Mouse (Mus musculus) kidney, postnatal 0 days (tissue): ENCODE measurements at regions not wholly inside any gene's neighbourhood (a gene's known extent, or its start where the extent isn't known, plus 50 kb on each side); places are given as distances from the start of the nearest gene placed in this dataset.

Experiments
- ATAC-seq: fragments of 200-750 bp; cut with Nextera tagmentation; replicated peaks from 2 replicates; pipeline ENCODE4 v1.8.0; 2017; ENCODE audit warnings: low read depth, moderate number of reproducible peaks, moderate TSS enrichment, moderate library complexity; ENCODE audit not compliant: low FRiP score
- DNase-seq: peaks from one replicate; pipeline ENCODE4 v3.0.0-alpha.2; 2016; ENCODE audit warnings: low spot score
- H3K27ac ChIP-seq: fragments of 300-500 bp; sonication (generic); 2 replicates; pipeline ENCODE4 v1.5.1; 2014; ENCODE audit warnings: mild to moderate bottlenecking
- H3K27me3 ChIP-seq: fragments of 300-500 bp; sonication (generic); 2 replicates; pipeline ENCODE4 v1.6.1; 2014; ENCODE audit warnings: low read length, mixed read lengths; ENCODE audit not compliant: insufficient read depth
- H3K36me3 ChIP-seq: fragments of 300-500 bp; sonication (generic); 2 replicates; pipeline ENCODE4 v1.6.1; 2014; ENCODE audit warnings: low read length, mixed read lengths; ENCODE audit not compliant: insufficient read depth
- H3K4me1 ChIP-seq: fragments of 300-500 bp; sonication (generic); replicated peaks from 2 replicates; pipeline ENCODE4 v1.6.1; 2014; ENCODE audit warnings: antibody characterized with exemption, low read length, mixed read lengths; ENCODE audit not compliant: insufficient read depth
- H3K4me2 ChIP-seq: fragments of 300-500 bp; sonication (generic); 2 replicates; pipeline ENCODE4 v1.6.1; 2014; ENCODE audit warnings: mild to moderate bottlenecking, low read length, moderate library complexity, mixed read lengths
- H3K4me3 ChIP-seq: fragments of 300-500 bp; sonication (generic); replicated peaks from 2 replicates; pipeline ENCODE4 v1.5.1; 2014; ENCODE audit warnings: low read depth, low read length
- H3K9ac ChIP-seq: fragments of 300-500 bp; sonication (generic); 2 replicates; pipeline ENCODE4 v1.6.1; 2014; ENCODE audit warnings: low read depth, low read length
- H3K9me3 ChIP-seq: fragments of 300-500 bp; sonication (generic); replicated peaks from 2 replicates; pipeline ENCODE4 v1.6.1; 2016; ENCODE audit warnings: low read length, inconsistent platforms, mixed read lengths
- CTCF ChIP-seq: IDR thresholded peaks from 2 replicates; pipeline ENCODE4 v1.5.1; 2016; ENCODE audit warnings: antibody characterized with exemption, low read depth, mild to moderate bottlenecking, moderate library complexity
- WGBS: fragments of 180-500 bp; shearing (Covaris S2); extraction: QIAGEN DNeasy Blood & Tissue Kit; methylation state at CpG from one replicate; pipeline ENCODE4 v1.1.7; 2014; 5-methylcytosine and 5-hydroxymethylcytosine counted together

DNA sequence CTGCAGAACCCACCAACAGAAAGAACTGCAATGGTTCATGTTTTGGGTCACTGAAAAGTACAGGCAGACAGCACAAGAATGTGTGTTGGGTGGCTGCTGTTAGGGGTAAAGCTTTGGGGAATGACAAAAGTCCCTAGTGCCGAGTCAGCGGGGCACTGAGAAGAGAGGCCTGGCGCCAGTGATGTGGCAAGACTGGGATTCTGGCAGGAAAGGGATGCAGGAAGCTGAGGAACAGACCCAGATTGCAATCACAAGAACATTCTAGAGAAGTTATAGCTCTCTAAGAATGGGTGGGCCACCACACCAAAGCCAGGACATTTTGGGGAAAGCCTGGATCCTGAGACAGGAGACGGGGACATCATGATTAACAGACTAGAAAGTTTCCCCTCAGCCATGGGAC, 241.0 kb downstream of the Sipa1l2 start:
- no peak overlapping the region for H3K4me2 ChIP-seq
- no peak for TF ChIP-seq CTCF
- 78% methylated on average over 4 of the region's 4 CpGs for WGBS
- DNase-seq (no peak), ATAC-seq (no peak)
- no peaks in the 10 kb centered on the region for H3K27me3 ChIP-seq
- no peak overlapping the region for H3K4me3 ChIP-seq
- no peaks in the 10 kb centered on the region for H3K36me3 ChIP-seq
- H3K27ac ChIP-seq, result no peak overlapping the region
- no peaks in the 10 kb centered on the region for H3K9me3 ChIP-seq
- no peak overlapping the region for H3K9ac ChIP-seq
- H3K4me1 ChIP-seq, result no peaks in the 10 kb centered on the region; the same call in 1 of the 2 replicates

DNA sequence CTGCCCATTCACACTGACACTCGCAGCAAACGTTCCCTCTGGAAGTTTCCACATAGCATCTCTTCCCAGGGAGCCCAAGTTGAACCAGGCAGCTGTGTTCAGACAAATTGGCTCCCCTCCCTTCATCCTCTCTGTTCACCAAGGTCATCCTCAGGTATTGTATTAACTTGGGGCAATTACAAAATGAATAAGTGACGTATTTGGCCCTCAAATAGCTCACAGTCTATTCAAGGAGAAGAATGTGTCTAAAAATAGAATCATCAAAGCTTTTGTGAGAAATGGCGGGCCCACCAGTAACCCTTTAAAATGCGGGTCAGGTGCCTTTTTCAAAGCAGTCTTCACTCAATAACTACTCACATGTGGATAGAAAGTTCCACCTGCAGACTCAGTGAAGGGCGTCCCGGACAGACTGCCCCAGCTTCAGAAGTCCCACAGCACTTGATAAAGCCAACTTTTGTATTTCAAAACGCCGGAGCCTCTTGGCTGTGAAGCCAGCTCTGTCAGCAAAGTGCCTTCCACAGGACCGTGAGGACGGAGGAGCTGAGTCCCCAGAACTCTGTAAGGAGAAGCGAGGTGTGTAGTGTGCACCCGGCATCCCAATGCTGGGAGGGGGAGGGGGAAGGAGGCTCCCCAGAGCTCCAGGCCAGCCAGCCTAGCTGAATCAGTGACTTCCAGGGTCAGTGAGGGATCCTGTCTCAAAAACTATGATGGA, 241.9 kb downstream of the Sipa1l2 start:
- no peak for ATAC-seq
- no peaks in the 10 kb centered on the region for H3K27me3 ChIP-seq
- 59% methylated on average over 13 of the region's 13 CpGs for WGBS

DNA sequence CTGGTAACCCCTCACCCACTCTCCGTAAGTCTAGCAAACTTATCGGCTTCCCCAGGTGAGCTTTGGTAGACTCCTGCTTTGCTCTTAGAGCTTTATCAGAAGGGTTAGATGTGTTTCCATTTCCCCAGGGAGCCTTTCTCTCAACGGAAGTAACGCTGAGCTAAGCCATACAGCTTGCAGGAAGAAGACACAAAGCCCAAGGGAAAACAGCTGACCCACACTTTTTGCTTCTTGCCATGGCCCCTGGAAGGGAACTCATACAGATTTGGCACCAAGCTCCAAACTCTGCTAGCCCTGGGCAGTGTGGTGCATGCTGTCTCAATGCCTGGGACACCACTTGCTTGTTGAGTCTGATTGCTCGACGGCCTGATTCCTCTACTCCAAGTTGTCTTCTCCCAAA, 242.6 kb downstream of the Sipa1l2 start:
- H3K36me3 ChIP-seq, result no peaks in the 10 kb centered on the region
- peak; percentile 21 for DNase-seq

More for the DNA sequence above, 241.9 kb downstream of the Sipa1l2 start:
- H3K9ac ChIP-seq, result no peak overlapping the region
- DNase-seq, result no peak
- H3K4me1 ChIP-seq, result no peaks in the 10 kb centered on the region; the same call in 1 of the 2 replicates
- no peak overlapping the region for H3K4me2 ChIP-seq
- no peak for TF ChIP-seq CTCF
- H3K9me3 ChIP-seq, result no peaks in the 10 kb centered on the region
- H3K36me3 ChIP-seq, result no peaks in the 10 kb centered on the region
- no peak overlapping the region for H3K27ac ChIP-seq
- H3K4me3 ChIP-seq, result no peak overlapping the region

DNA sequence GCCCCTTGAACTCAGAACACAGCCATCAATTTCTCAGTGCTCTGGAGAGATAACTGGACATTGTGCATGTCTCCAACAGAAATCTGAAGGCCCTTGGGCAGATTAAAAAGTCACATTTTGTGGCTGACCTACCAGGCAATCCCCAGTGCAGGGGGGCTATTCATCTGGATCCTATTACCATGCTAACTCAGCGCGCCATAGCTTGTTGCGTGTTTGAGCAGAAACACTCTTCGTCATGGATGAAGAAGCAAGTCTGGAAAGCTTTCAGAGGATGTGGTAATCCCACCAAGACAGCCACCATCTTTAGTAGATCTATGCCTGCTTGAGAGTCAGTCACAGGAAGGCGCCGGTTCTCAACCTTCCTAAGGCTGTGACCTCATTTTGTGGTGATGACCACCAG, 243.9 kb downstream of the Sipa1l2 start:
- no peaks in the 10 kb centered on the region for H3K36me3 ChIP-seq
- no peaks in the 10 kb centered on the region for H3K9me3 ChIP-seq
- no peaks in the 10 kb centered on the region; the same call in 1 of the 2 replicates for H3K4me1 ChIP-seq
- DNase-seq (no peak), ATAC-seq (no peak)
- no peaks in the 10 kb centered on the region for H3K27me3 ChIP-seq
- no peak overlapping the region for H3K9ac ChIP-seq
- no peak overlapping the region for H3K4me3 ChIP-seq
- H3K4me2 ChIP-seq, result no peak overlapping the region
- 87% methylated on average over 6 of the region's 6 CpGs for WGBS
- TF ChIP-seq CTCF, result no peak
- H3K27ac ChIP-seq, result no peak overlapping the region

More for the DNA sequence above, 242.6 kb downstream of the Sipa1l2 start:
- no peak for ATAC-seq
- H3K9me3 ChIP-seq, result no peaks in the 10 kb centered on the region
- H3K4me3 ChIP-seq, result no peak overlapping the region
- no peaks in the 10 kb centered on the region; the same call in 1 of the 2 replicates for H3K4me1 ChIP-seq
- no peak for TF ChIP-seq CTCF
- no peaks in the 10 kb centered on the region for H3K27me3 ChIP-seq
- 78% methylated on average over 6 of the region's 6 CpGs for WGBS
- no peak overlapping the region for H3K9ac ChIP-seq
- H3K4me2 ChIP-seq, result no peak overlapping the region
- no peak overlapping the region for H3K27ac ChIP-seq

DNA sequence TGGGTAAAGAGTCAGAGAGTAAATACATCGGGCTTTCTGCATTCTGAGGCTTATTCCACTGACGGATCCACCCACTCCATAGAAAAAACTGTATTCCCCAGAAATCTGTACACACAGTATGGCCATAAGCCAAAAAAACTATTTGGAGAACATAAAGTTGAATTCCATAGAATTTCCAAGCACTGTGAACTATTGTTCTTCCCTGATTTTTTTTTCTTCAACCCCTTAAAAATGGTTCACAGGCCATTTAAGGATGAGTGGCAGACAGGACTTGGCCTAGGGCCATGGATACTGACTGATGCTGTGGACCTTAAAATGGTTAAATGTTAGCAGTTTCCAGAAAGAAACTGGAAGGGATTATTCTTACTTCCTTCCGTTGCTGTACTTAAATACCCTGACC, 247.0 kb downstream of the Sipa1l2 start:
- Histone ChIP-seq H3K4me3 (no peak overlapping the region), H3K9me3 (no peaks in the 10 kb centered on the region), H3K27ac (0 out of 2 replicates have a peak overlapping the region, but pooled peaks have one; percentile 2), H3K4me2 (no peak overlapping the region), H3K36me3 (no peaks in the 10 kb centered on the region), H3K4me1 (no peaks in the 10 kb centered on the region; the same call in 1 of the 2 replicates), H3K9ac (no peak overlapping the region), H3K27me3 (no peaks in the 10 kb centered on the region)
- DNase-seq (peak; percentile 60), ATAC-seq (no peak)
- WGBS, result 59% methylated on average over 3 of the region's 3 CpGs
- no peak for TF ChIP-seq CTCF

DNA sequence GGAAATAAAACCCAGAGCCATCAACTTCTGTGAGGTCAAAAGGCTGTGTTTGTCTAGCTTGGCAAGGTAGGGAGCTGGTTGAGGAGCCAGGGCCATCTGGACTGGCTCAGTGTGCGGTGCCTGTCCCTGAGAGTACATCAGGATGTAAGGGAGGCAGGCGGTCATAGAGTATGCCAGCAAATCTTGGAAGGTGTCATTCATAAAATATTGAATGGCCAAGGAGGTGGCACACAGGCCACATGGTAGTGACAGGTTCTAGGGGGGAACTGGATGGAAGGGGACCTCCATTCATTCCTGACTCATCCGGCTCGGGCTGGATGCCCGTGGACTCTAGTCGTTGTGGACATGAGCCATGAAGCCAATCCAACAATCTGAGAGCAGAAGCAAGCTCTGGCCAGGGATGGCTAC, 252.0 kb downstream of the Sipa1l2 start:
- ATAC-seq, result no peak
- 91% methylated on average over 6 of the region's 6 CpGs for WGBS
- TF ChIP-seq CTCF, result no peak

More for the DNA sequence above, 252.0 kb downstream of the Sipa1l2 start:
- H3K4me1 ChIP-seq, result no peaks in the 10 kb centered on the region
- no peak for DNase-seq
- no peak overlapping the region for H3K4me3 ChIP-seq
- H3K9me3 ChIP-seq, result no peaks in the 10 kb centered on the region
- no peak overlapping the region for H3K9ac ChIP-seq
- H3K27me3 ChIP-seq, result no peaks in the 10 kb centered on the region
- no peak overlapping the region for H3K27ac ChIP-seq
- H3K36me3 ChIP-seq, result no peaks in the 10 kb centered on the region
- no peak overlapping the region for H3K4me2 ChIP-seq
